Mouse (Mus musculus): ENCODE data around the gene Capn11.

DNA sequence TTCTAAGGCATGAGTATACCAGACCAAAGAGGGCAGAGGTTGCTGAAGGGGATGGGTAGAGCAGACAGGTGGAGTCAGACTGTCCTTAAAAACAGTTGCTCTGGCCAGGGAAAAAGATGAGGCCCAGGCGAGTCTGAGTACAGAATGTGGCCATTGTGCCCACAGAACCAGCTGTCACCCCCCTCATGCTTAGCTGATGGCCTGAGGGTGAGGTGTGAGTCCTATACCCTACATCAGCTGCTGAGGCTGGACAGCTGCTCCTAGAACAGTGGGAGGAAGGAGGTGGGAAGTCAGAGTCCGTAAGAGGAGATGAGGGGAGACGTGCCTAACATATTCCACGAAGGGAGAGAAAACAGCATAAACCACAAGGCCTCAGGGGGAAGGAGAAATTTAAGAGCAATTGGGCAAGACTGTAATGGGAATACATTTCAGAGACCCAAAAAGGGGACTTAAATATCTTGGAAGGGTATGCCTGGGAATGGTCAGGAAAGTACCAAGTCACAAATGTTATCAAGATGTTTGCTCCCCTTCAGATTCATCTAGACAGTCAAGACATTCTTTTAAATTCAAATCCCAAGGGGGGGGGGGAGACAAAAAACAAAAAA lies 43.0 kb downstream of the Capn11 start:
- TF ChIP-seq CTCF (IDR thresholded peaks at IDR 0.05; ENCODE audit: low read depth) (no peak), EP300 (IDR thresholded peaks at IDR 0.05; ENCODE audit: low read depth) (no peak)
